Mouse (Mus musculus): ENCODE measurements around the gene Cobll1. TPM values are rescaled to one million over a fixed set of nuclear protein-coding genes. Genes with fewer than 3 reads are reported as not detected.

Gene Cobll1
- polyA plus RNA-seq (2012; rRNA removed; ENCODE audit: low replicate concordance) = 9.7 and 16.4 TPM in 2 replicates

GRCm38 (mm10) chr2:65238964-65239570 is at the start of gene Cobll1:
Gene Cobll1, minus strand, starts transcription at chr2:65239403.

Other genes with a start within 250 kb of the Cobll1 start
- gene Grb14, start 214.4 kb downstream of the Cobll1 start, polyA plus RNA-seq (2012; rRNA removed; ENCODE audit: low replicate concordance) = 3.2 and 3.7 TPM in 2 replicates
- gene Slc38a11, start 124.6 kb upstream of the Cobll1 start, polyA plus RNA-seq (2012; rRNA removed; ENCODE audit: low replicate concordance) = 1.7 and 2.2 TPM in 2 replicates